Mouse (Mus musculus) liver, embryonic 14.5 days (tissue): ENCODE measurements around the gene Flt3l.

Experiments used
- CTCF ChIP-seq: IDR thresholded peaks from 2 replicates; pipeline ENCODE4 v1.5.1; 2016; ENCODE audit warnings: antibody characterized with exemption, low read depth, control low read depth
- EP300 ChIP-seq: IDR thresholded peaks from 2 replicates; pipeline ENCODE4 v1.6.1; 2016; ENCODE audit warnings: antibody characterized with exemption, low read depth

DNA sequence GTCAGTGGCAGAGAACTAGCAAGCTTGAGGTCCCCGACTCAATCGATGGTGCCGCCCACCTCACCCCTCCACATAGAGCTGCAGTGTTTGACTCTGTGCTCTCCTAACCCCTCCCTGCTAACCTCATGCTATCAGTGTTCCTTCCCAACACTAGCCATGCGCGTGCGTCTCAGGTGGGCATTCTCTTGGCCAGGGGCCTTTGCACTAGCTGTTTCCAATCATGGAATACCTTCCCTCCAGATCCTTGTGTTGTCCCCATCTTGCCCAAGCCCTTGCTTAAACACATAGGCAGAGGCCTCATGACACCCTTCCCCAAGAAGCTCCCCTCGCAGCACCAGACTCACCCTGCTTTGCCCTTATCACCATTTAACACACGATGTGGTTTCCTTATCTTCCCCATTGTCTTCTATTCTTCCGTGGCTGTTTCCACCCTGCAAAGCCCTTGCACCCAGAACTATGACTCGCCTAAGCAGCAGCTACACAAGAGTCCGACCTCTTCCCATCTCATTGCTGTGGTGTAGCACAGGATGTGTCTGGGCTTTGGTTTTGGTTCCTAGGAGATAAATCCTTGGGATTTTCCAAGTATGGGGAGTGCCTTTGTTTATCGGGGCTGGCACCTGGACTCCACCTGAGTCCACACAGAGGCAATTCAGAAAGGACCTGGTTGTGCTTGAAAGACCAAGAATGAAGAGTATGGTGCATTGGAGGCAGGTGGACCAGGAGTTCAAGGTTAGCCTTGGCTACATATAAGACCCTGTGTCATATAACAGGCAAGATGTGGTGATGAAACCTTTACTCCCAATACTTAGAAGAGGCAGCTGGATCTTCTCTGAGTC lies 1.2 kb upstream of the Flt3l start:
- TF ChIP-seq CTCF, result no peak
- peak; percentile 80 for TF ChIP-seq EP300
